Mouse (Mus musculus) limb, embryonic 13.5 days (tissue): ENCODE measurements around the gene Hs6st3. TPM values are rescaled to one million over a fixed set of nuclear protein-coding genes. Genes with fewer than 3 reads are reported as not detected.

Experiments
- ATAC-seq: fragments of 200-750 bp; cut with Nextera tagmentation; 2 replicates; pipeline ENCODE4 v1.8.0; 2017; ENCODE audit warnings: low read depth, moderate number of reproducible peaks, moderate TSS enrichment; ENCODE audit not compliant: low FRiP score
- H3K27ac ChIP-seq: fragments of 300-500 bp; sonication (generic); 2 replicates; pipeline ENCODE4 v1.5.1; 2015; ENCODE audit warnings: inconsistent platforms, mild to moderate bottlenecking, moderate library complexity
- H3K27me3 ChIP-seq: fragments of 300-500 bp; sonication (generic); 2 replicates; pipeline ENCODE4 v1.6.1; 2015; ENCODE audit warnings: mild to moderate bottlenecking, inconsistent platforms
- H3K36me3 ChIP-seq: fragments of 300-500 bp; sonication (generic); 2 replicates; pipeline ENCODE4 v1.6.1; 2015; ENCODE audit warnings: inconsistent platforms, mild to moderate bottlenecking, moderate library complexity
- H3K4me1 ChIP-seq: fragments of 300-500 bp; sonication (generic); 2 replicates; pipeline ENCODE4 v1.6.1; 2015; ENCODE audit warnings: inconsistent platforms
- H3K4me2 ChIP-seq: fragments of 300-500 bp; sonication (generic); replicated peaks from 2 replicates; pipeline ENCODE4 v1.6.1; 2015; ENCODE audit warnings: inconsistent platforms, mild to moderate bottlenecking, moderate library complexity
- H3K4me3 ChIP-seq: fragments of 300-500 bp; sonication (generic); 2 replicates; pipeline ENCODE4 v1.5.1; 2015; ENCODE audit warnings: moderate library complexity, mild to moderate bottlenecking, inconsistent platforms
- H3K9ac ChIP-seq: fragments of 300-500 bp; sonication (generic); 2 replicates; pipeline ENCODE4 v1.6.1; 2015; ENCODE audit warnings: mild to moderate bottlenecking, inconsistent platforms
- H3K9me3 ChIP-seq: fragments of 300-500 bp; sonication (generic); 2 replicates; pipeline ENCODE4 v1.6.1; 2016; ENCODE audit warnings: inconsistent platforms
- WGBS: fragments of 180-500 bp; shearing (Covaris S2); methylation state at CpG from one replicate; pipeline ENCODE4 v1.1.7; 2015; 5-methylcytosine and 5-hydroxymethylcytosine counted together
- polyA plus RNA-seq: library from polyadenylated mRNA; unstranded; fragments of >200 nt; fragmentation: Nextera tagmentation; extraction: Ambion mirVana; gene quantifications from 2 replicates; pipeline ENCODE4 v1.2.1, GENCODE M21; 2015

Gene Hs6st3
- polyA plus RNA-seq, 1 experiment from 2014 or later: 0.24 TPM

DNA sequence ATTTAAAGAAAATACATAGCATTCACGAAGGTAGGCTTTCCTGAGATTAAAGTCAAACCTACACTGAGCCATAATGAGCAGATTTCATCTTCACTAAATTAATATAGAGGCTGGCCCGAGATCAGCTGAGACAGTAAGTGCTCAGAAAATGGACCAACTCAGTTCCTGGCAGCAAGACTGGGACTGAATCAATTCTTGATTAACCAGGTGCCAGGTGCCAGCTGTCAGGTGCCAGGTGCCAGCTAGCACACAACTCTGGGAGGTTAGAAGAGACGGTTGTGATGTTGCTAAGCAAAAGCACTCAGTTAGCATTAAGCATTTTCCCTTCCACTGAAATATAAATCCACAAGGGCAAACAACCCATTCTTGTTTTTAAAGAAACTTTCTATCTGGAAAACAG is 638.1 kb downstream of the Hs6st3 start:
- Histone ChIP-seq H3K9ac (no peak overlapping the region), H3K27me3 (no peaks in the 10 kb centered on the region), H3K4me1 (no peaks in the 10 kb centered on the region), H3K36me3 (no peaks in the 10 kb centered on the region), H3K27ac (no peak overlapping the region), H3K4me2 (no peak overlapping the region), H3K4me3 (no peak overlapping the region), H3K9me3 (no peaks in the 10 kb centered on the region)
- 80% methylated on average over 3 of the region's 3 CpGs for WGBS
- ATAC-seq: no peak

- no peak for ATAC-seq
- H3K27ac ChIP-seq: no peak overlapping the region
- no peak overlapping the region for H3K4me2 ChIP-seq
- H3K36me3 ChIP-seq: no peaks in the 10 kb centered on the region
- no peaks in the 10 kb centered on the region for H3K4me1 ChIP-seq
- WGBS: 77% methylated on average over 12 of the region's 12 CpGs
- no peaks in the 10 kb centered on the region for H3K9me3 ChIP-seq
- no peaks in the 10 kb centered on the region for H3K27me3 ChIP-seq
- no peak overlapping the region for H3K4me3 ChIP-seq
- no peak overlapping the region for H3K9ac ChIP-seq
These were observed 641.9 kb downstream of the Hs6st3 start for GRCm38 (mm10) chr14:119779982-119780588.

GRCm38 (mm10) chr14:119781111-119781510 is 643.0 kb downstream of the Hs6st3 start:
- Histone ChIP-seq H3K4me1 (no peaks in the 10 kb centered on the region), H3K27me3 (no peaks in the 10 kb centered on the region), H3K27ac (no peak overlapping the region), H3K36me3 (no peaks in the 10 kb centered on the region), H3K9ac (no peak overlapping the region), H3K4me2 (no peak overlapping the region), H3K9me3 (no peaks in the 10 kb centered on the region), H3K4me3 (no peak overlapping the region)
- no peak for ATAC-seq
- WGBS: 88% methylated on average over 1 of the region's 1 CpGs

- no peak for ATAC-seq
- Histone ChIP-seq H3K36me3 (no peaks in the 10 kb centered on the region), H3K4me2 (no peak overlapping the region), H3K9me3 (no peaks in the 10 kb centered on the region), H3K27ac (no peak overlapping the region), H3K27me3 (no peaks in the 10 kb centered on the region), H3K4me3 (no peak overlapping the region), H3K4me1 (no peaks in the 10 kb centered on the region), H3K9ac (no peak overlapping the region)
- WGBS: 92% methylated on average over 8 of the region's 8 CpGs
These were observed 651.3 kb downstream of the Hs6st3 start for GRCm38 (mm10) chr14:119789457-119789856.

DNA sequence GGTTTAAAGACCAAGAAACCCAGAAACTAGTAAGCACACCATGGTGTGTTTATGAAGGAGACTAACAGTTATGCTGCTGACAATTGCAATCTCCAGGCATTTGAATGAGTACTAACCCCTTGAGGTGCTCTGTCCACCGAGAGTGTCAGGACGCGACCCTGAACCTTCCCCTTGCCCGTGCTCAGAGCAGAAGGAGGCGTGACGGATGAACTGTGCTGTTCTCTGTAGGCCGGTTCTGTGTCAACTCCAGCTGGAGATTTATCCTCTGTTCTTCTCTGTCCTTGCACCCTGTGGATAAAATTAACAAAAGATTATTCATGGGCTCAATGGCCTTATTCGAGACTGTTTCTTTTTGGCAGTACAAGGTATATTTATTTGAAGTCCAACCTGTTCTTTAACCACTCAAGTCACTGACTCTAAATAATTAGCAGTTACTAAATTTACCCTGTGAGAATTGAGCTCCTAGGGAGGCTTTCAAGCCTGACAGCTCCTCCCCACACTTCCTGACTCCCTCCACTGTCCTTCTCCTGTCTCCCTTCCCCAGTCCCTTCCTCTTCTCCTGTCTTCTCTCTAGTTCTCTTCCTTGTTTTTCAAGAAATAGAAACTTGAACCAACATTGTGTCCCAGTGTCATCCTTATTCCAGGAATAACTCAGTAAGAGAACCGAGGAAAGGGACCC is 659.2 kb downstream of the Hs6st3 start:
- Histone ChIP-seq H3K4me1 (no peaks in the 10 kb centered on the region), H3K9me3 (no peaks in the 10 kb centered on the region), H3K9ac (no peak overlapping the region), H3K4me2 (no peak overlapping the region), H3K4me3 (no peak overlapping the region), H3K27me3 (no peaks in the 10 kb centered on the region), H3K27ac (no peak overlapping the region), H3K36me3 (no peaks in the 10 kb centered on the region)
- no peak for ATAC-seq
- WGBS: 38% methylated on average over 9 of the region's 9 CpGs

DNA sequence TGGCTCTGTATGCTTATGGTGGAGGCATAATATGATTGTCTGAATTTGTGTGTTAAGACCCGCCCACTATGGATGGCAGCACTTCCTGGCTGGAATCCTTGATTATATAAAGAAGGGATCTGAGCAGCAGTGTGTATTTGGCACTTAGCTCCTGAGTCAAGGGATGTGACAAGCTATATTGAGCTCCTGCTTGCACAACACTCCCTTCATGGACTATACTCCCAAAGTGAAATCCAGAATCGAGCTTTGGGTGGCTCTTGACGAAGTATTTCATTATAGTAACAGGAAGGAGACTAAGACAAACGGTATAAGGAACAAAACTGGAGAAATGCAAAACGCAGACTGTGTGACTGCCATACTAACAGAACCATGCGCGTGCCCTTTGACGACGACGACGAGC is 660.4 kb downstream of the Hs6st3 start:
- H3K4me1 ChIP-seq: no peaks in the 10 kb centered on the region
- no peak overlapping the region for H3K4me3 ChIP-seq
- no peaks in the 10 kb centered on the region for H3K9me3 ChIP-seq
- WGBS: 90% methylated on average over 11 of the region's 11 CpGs
- no peaks in the 10 kb centered on the region for H3K27me3 ChIP-seq
- H3K9ac ChIP-seq: no peak overlapping the region
- no peaks in the 10 kb centered on the region for H3K36me3 ChIP-seq
- no peak overlapping the region for H3K4me2 ChIP-seq
- H3K27ac ChIP-seq: no peak overlapping the region
- ATAC-seq: no peak

DNA sequence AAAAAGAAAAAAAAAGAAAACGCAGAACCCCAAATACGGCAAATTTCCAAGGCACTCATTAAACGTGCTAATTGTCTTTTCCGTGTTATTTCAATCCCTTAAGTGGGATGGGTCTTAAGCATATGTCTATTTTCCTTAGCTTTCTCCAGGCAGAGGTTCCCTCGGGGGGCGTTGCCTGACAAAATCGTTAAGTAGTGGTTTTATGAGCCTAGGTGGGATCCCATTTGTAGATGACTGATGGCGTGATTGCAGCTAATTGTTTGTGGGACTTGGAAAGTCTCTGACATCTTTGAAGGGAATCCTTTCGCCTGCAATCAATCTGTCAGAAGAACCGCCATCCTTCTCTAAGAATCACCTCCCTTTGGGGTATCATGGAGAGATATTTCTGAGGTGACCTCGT is 662.7 kb downstream of the Hs6st3 start:
- Histone ChIP-seq H3K9ac (no peak overlapping the region), H3K4me2 (no peak overlapping the region), H3K36me3 (no peaks in the 10 kb centered on the region), H3K27me3 (no peaks in the 10 kb centered on the region), H3K27ac (no peak overlapping the region), H3K4me3 (no peak overlapping the region), H3K9me3 (no peaks in the 10 kb centered on the region), H3K4me1 (no peaks in the 10 kb centered on the region)
- ATAC-seq: no peak
- WGBS: 44% methylated on average over 11 of the region's 11 CpGs

DNA sequence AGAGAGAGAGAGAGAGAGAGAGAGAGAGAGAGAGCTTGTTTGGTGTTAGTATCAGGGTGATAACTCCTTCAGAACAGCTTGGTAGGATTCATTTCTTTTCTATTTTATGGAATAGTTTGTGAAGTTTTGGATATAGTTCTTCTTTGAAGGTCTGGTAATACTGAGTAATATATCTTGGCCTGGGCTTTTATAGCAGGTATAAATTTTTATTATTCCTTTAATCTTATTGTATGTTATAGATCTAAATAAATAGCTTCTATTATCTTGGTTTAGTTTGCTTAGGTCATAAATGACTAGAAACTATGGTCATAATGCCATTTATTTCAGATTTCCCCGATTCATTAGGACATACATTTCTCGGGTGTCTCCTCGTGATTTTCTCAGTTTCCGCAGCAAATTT is 675.8 kb downstream of the Hs6st3 start:
- Histone ChIP-seq H3K27me3 (no peaks in the 10 kb centered on the region), H3K4me2 (no peak overlapping the region), H3K36me3 (no peaks in the 10 kb centered on the region), H3K4me1 (no peaks in the 10 kb centered on the region), H3K4me3 (no peak overlapping the region), H3K9ac (no peak overlapping the region), H3K27ac (no peak overlapping the region), H3K9me3 (no peaks in the 10 kb centered on the region)
- no peak for ATAC-seq
- 81% methylated on average over 4 of the region's 4 CpGs for WGBS

DNA sequence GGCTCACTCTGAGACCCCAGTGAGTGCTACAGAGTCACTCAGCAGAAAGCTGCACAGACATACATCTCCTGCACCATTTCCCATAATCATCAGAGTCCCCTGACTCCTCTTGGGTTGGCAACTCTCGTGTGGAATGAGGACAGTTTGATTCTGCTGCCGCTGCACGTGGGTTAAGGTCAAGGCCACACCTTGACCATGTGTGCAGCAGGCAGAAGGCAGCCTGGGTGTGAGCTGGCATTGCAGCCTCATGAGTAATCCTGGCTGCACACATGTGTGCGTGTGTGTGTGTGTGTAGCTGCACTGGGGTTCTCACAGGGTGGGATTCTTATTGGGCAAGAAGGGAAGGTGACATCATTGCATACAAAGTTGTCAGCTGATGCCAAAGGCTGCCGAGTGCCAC is 677.5 kb downstream of the Hs6st3 start:
- ATAC-seq: no peak
- no peaks in the 10 kb centered on the region for H3K36me3 ChIP-seq
- H3K9ac ChIP-seq: no peak overlapping the region
- no peaks in the 10 kb centered on the region for H3K9me3 ChIP-seq
- no peak overlapping the region for H3K4me2 ChIP-seq
- no peak overlapping the region for H3K27ac ChIP-seq
- H3K4me3 ChIP-seq: no peak overlapping the region
- H3K4me1 ChIP-seq: no peaks in the 10 kb centered on the region
- WGBS: 75% methylated on average over 5 of the region's 5 CpGs
- no peaks in the 10 kb centered on the region for H3K27me3 ChIP-seq

DNA sequence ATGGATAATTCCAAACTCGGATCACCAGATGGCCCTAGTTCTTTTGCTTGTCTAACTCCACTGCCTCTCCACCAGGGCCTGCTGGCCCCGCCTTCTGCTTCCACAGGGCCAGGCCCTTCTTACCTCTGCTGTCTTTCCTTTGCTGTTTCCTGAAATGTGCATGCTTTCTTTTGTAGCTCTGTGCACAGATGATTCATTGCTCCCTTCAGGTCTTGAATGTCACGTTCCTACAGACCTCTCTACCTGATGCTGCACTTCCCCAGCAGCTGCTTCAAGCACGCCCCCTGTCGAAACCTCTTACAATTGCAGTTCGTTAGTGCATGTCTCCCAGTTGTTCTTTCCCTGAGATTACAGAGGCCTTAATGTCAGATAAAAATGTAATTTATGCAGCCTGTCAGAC is 682.4 kb downstream of the Hs6st3 start:
- Histone ChIP-seq H3K4me3 (no peak overlapping the region), H3K4me1 (no peaks in the 10 kb centered on the region), H3K36me3 (no peaks in the 10 kb centered on the region), H3K9ac (no peak overlapping the region), H3K27ac (no peak overlapping the region), H3K9me3 (no peaks in the 10 kb centered on the region), H3K27me3 (no peaks in the 10 kb centered on the region), H3K4me2 (no peak overlapping the region)
- 50% methylated on average over 6 of the region's 6 CpGs for WGBS
- no peak for ATAC-seq

DNA sequence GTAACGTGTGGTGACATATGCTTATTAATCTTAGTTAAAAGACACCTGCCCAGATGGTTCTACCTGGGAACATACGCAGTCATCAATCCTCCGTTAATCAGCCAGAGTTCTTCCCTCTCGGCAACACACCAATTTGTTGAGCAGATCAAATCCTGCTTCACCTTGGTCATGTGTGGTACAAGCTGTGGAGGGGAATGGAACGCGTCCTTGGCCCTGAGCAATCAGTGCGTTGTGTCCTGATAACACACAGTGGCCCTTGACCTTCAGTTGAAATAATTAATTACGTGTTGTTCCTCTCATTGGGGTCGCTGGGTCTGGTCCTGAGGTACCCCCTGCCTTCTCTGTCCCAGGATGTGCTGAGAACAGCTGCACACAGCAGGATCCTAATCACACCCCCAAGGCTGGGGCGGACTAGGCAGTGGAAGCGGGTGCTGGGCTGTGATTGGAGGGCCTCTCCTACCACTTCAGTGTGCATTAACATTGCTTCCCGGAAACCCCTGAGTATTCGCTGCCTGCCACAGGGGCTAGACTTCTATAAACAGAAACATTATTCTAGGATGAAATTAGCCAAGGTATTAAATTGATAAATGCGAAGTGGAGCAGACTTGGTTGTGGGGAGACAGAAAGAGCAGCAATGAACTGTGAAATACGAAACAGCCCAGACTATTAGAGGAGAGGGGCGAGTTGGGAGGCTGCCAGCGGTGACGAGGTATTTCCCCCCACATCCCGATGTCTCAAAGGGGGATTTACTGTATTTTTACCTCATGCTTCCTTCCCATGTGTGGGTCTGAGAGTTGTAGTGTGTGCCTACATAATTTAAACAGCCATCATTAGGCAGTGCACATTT is 693.2 kb downstream of the Hs6st3 start:
- H3K27ac ChIP-seq: no peak overlapping the region
- no peak overlapping the region for H3K9ac ChIP-seq
- H3K4me1 ChIP-seq: peaks cover 30% of the 10 kb centered on the region
- WGBS: 24% methylated on average over 19 of the region's 19 CpGs
- H3K27me3 ChIP-seq: no peaks in the 10 kb centered on the region
- no peaks in the 10 kb centered on the region for H3K36me3 ChIP-seq
- H3K4me2 ChIP-seq: peak overlapping the region; percentile 60
- ATAC-seq: peak; percentile 87
- peak overlapping the region; percentile 27 for H3K4me3 ChIP-seq
- no peaks in the 10 kb centered on the region for H3K9me3 ChIP-seq

GRCm38 (mm10) chr14:119832012-119832325 is 693.8 kb downstream of the Hs6st3 start:
- Histone ChIP-seq H3K27ac (no peak overlapping the region), H3K4me2 (peak overlapping the region; percentile 60), H3K4me3 (peak overlapping the region; percentile 27), H3K4me1 (peaks cover 30% of the 10 kb centered on the region), H3K27me3 (no peaks in the 10 kb centered on the region), H3K36me3 (no peaks in the 10 kb centered on the region), H3K9me3 (no peaks in the 10 kb centered on the region), H3K9ac (no peak overlapping the region)
- no peak for ATAC-seq
- WGBS: 47% methylated on average over 7 of the region's 7 CpGs
